Mouse (Mus musculus) limb, embryonic 12.5 days (tissue): ENCODE measurements around the gene Ccdc78. TPM values are rescaled to one million over a fixed set of nuclear protein-coding genes. Genes with fewer than 3 reads are reported as not detected.
"Not testable (repeated sequence)": the region's sequence is repeated elsewhere in the genome, so short reads cannot be mapped to it uniquely, and the experiment has no call there.

Experiments
- ATAC-seq: fragments of 200-750 bp; cut with Nextera tagmentation; 2 replicates; pipeline ENCODE4 v1.8.0; 2017; ENCODE audit warnings: low read depth, moderate TSS enrichment; ENCODE audit not compliant: insufficient number of reproducible peaks, insufficient read depth, low FRiP score, low TSS enrichment
- H3K27ac ChIP-seq: fragments of 300-500 bp; sonication (generic); 2 replicates; pipeline ENCODE4 v1.5.1; 2016; ENCODE audit warnings: mild to moderate bottlenecking, moderate library complexity
- H3K27me3 ChIP-seq: fragments of 300-500 bp; sonication (generic); 2 replicates; pipeline ENCODE4 v1.6.1; 2016; ENCODE audit warnings: mild to moderate bottlenecking, moderate library complexity
- H3K36me3 ChIP-seq: fragments of 300-500 bp; sonication (generic); 2 replicates; pipeline ENCODE4 v1.6.1; 2016; ENCODE audit warnings: mild to moderate bottlenecking, moderate library complexity
- H3K4me1 ChIP-seq: fragments of 300-500 bp; sonication (generic); replicated peaks from 2 replicates; pipeline ENCODE4 v1.6.1; 2016
- H3K4me2 ChIP-seq: fragments of 300-500 bp; sonication (generic); 2 replicates; pipeline ENCODE4 v1.6.1; 2016; ENCODE audit warnings: mild to moderate bottlenecking, moderate library complexity
- H3K4me3 ChIP-seq: fragments of 300-500 bp; sonication (generic); replicated peaks from 2 replicates; pipeline ENCODE4 v1.5.1; 2016; ENCODE audit warnings: mild to moderate bottlenecking
- H3K9ac ChIP-seq: fragments of 300-500 bp; sonication (generic); replicated peaks from 2 replicates; pipeline ENCODE4 v1.6.1; 2016; ENCODE audit warnings: mild to moderate bottlenecking, moderate library complexity
- H3K9me3 ChIP-seq: fragments of 300-500 bp; sonication (generic); 2 replicates; pipeline ENCODE4 v1.6.1; 2016; ENCODE audit warnings: mild to moderate bottlenecking, moderate library complexity
- WGBS: fragments of 180-500 bp; shearing (Covaris S2); methylation state at CpG from one replicate; pipeline ENCODE4 v1.1.7; 2016; 5-methylcytosine and 5-hydroxymethylcytosine counted together
- polyA plus RNA-seq: library from polyadenylated mRNA; unstranded; fragments of >200 nt; fragmentation: Nextera tagmentation; extraction: Ambion mirVana; gene quantifications from 2 replicates; pipeline ENCODE4 v1.2.1, GENCODE M21; 2016

Gene Ccdc78
- polyA plus RNA-seq, 1 experiment from 2014 or later = 0.39 TPM

GRCm38 (mm10) chr17:25796211-25796771, 9.9 kb downstream of the Ccdc78 start:
- 0 out of 2 replicates have a peak, but pooled peaks cover 1% of the 10 kb centered on the region for H3K27me3 ChIP-seq
- peaks cover 44% of the 10 kb centered on the region for H3K4me1 ChIP-seq
- peak overlapping the region; percentile 79 for H3K9ac ChIP-seq
- peak overlapping the region; percentile 84 for H3K4me3 ChIP-seq
- peak; percentile 11; the same call in 1 of the 2 replicates for ATAC-seq
- H3K4me2 ChIP-seq = peak overlapping the region; percentile 99
- WGBS = under 1% methylated on average over 37 of the region's 37 CpGs
- H3K36me3 ChIP-seq = 0 out of 2 replicates have a peak, but pooled peaks cover 10% of the 10 kb centered on the region
- no peaks in the 10 kb centered on the region for H3K9me3 ChIP-seq
- H3K27ac ChIP-seq = peak overlapping the region; percentile 69; the same call in 1 of the 2 replicates

GRCm38 (mm10) chr17:25796951-25797369, 10.6 kb downstream of the Ccdc78 start, which contains the start of gene Metrn:
TSS of gene Metrn (minus strand) at chr17:25797136.
- Histone ChIP-seq H3K4me3 (peak within 1 kb of the TSS; percentile 84), H3K27ac (peak within 1 kb of the TSS; percentile 69), H3K36me3 (0 out of 2 replicates have a peak, but pooled peaks cover 10% of the 10 kb centered on the region), H3K9ac (peak within 1 kb of the TSS; percentile 79), H3K9me3 (no peaks in the 10 kb centered on the region), H3K4me2 (peak within 1 kb of the TSS; percentile 99), H3K4me1 (peaks cover 40% of the 10 kb centered on the region), H3K27me3 (0 out of 2 replicates have a peak, but pooled peaks cover 5% of the 10 kb centered on the region)
- under 1% methylated on average over 35 of the region's 35 CpGs for WGBS
- peak; percentile 78 for ATAC-seq

GRCm38 (mm10) chr17:25801029-25801428, 14.6 kb downstream of the Ccdc78 start:
- no peak overlapping the region for H3K9ac ChIP-seq
- H3K36me3 ChIP-seq = no peaks in the 10 kb centered on the region
- H3K4me3 ChIP-seq = no peak overlapping the region
- H3K27me3 ChIP-seq = peaks cover 28% of the 10 kb centered on the region
- no peak overlapping the region for H3K27ac ChIP-seq
- WGBS = 10% methylated on average over 6 of the region's 6 CpGs
- ATAC-seq = no peak
- no peaks in the 10 kb centered on the region for H3K9me3 ChIP-seq
- no peak overlapping the region for H3K4me2 ChIP-seq
- peaks cover 10% of the 10 kb centered on the region for H3K4me1 ChIP-seq

- no peak overlapping the region for H3K27ac ChIP-seq
These were observed 16.6 kb downstream of the Ccdc78 start for GRCm38 (mm10) chr17:25802825-25803517.

GRCm38 (mm10) chr17:25806507-25806906, 20.1 kb downstream of the Ccdc78 start:
- no peaks in the 10 kb centered on the region for H3K36me3 ChIP-seq
- H3K9ac ChIP-seq = no peak overlapping the region
- peaks cover 8% of the 10 kb centered on the region for H3K4me1 ChIP-seq
- H3K9me3 ChIP-seq = no peaks in the 10 kb centered on the region
- no peak overlapping the region for H3K4me3 ChIP-seq
- no peak for ATAC-seq
- no peak overlapping the region for H3K4me2 ChIP-seq
- H3K27me3 ChIP-seq = peaks cover 75% of the 10 kb centered on the region
- WGBS = 74% methylated on average over 4 of the region's 4 CpGs
- no peak overlapping the region for H3K27ac ChIP-seq

More at GRCm38 (mm10) chr17:25802825-25803517, 16.6 kb downstream of the Ccdc78 start:
- H3K4me3 ChIP-seq = no peak overlapping the region
- H3K4me1 ChIP-seq = no peaks in the 10 kb centered on the region
- ATAC-seq = no peak
- no peak overlapping the region for H3K4me2 ChIP-seq
- no peaks in the 10 kb centered on the region for H3K36me3 ChIP-seq
- peaks cover 43% of the 10 kb centered on the region for H3K27me3 ChIP-seq
- H3K9ac ChIP-seq = no peak overlapping the region
- WGBS = 15% methylated on average over 10 of the region's 10 CpGs
- H3K9me3 ChIP-seq = no peaks in the 10 kb centered on the region

GRCm38 (mm10) chr17:25807452-25807851, 21.1 kb downstream of the Ccdc78 start:
- H3K4me2 ChIP-seq, H3K9me3 ChIP-seq, H3K9ac ChIP-seq, H3K4me3 ChIP-seq, H3K36me3 ChIP-seq, ATAC-seq, H3K4me1 ChIP-seq, H3K27ac ChIP-seq: not testable (repeated sequence)
- WGBS = 47% methylated on average over 2 of the region's 2 CpGs
- H3K27me3 ChIP-seq = peaks cover 79% of the 10 kb centered on the region

GRCm38 (mm10) chr17:25808028-25808427, 21.6 kb downstream of the Ccdc78 start:
- Histone ChIP-seq H3K4me2 (peak overlapping the region; percentile 96), H3K36me3 (no peaks in the 10 kb centered on the region), H3K9me3 (no peaks in the 10 kb centered on the region), H3K4me1 (peaks cover 8% of the 10 kb centered on the region), H3K27ac (no peak overlapping the region), H3K27me3 (peaks cover 79% of the 10 kb centered on the region), H3K4me3 (peak overlapping the region; percentile 71; the same call in 1 of the 2 replicates), H3K9ac (0 out of 2 replicates have a peak overlapping the region, but pooled peaks have one; percentile 66)
- ATAC-seq = no peak
- 42% methylated on average over 5 of the region's 5 CpGs for WGBS

- peaks cover 79% of the 10 kb centered on the region for H3K27me3 ChIP-seq
- under 1% methylated on average over 97 of the region's 100 CpGs for whole genome bisulfite sequencing
- no peaks in the 10 kb centered on the region for H3K36me3 ChIP-seq
- peak within 1 kb of the TSS; percentile 66 for H3K9ac ChIP-seq
- peaks cover 8% of the 10 kb centered on the region for H3K4me1 ChIP-seq
- H3K9me3 ChIP-seq = no peaks in the 10 kb centered on the region
- peak within 1 kb of the TSS; percentile 71 for H3K4me3 ChIP-seq
- peak; percentile 60 for ATAC-seq
- no peak within 1 kb of the TSS for H3K27ac ChIP-seq
- peak within 1 kb of the TSS; percentile 96 for H3K4me2 ChIP-seq
These were observed 22.6 kb downstream of the Ccdc78 start, which contains the start of gene Fbxl16 for GRCm38 (mm10) chr17:25808789-25809605. TSS of gene Fbxl16 (plus strand) at chr17:25809085.

GRCm38 (mm10) chr17:25809606-25810340, 23.4 kb downstream of the Ccdc78 start:
- H3K4me1 ChIP-seq = peaks cover 8% of the 10 kb centered on the region
- no peaks in the 10 kb centered on the region for H3K36me3 ChIP-seq
- H3K27me3 ChIP-seq = peaks cover 81% of the 10 kb centered on the region
- peak overlapping the region; percentile 66 for H3K9ac ChIP-seq
- H3K27ac ChIP-seq = no peak overlapping the region
- no peaks in the 10 kb centered on the region for H3K9me3 ChIP-seq
- peak overlapping the region; percentile 96 for H3K4me2 ChIP-seq
- no peak; the same call in 1 of the 2 replicates for ATAC-seq
- H3K4me3 ChIP-seq = peak overlapping the region; percentile 71
- 12% methylated on average over 25 of the region's 25 CpGs for WGBS

- no peak for ATAC-seq
- H3K4me3 ChIP-seq = no peak overlapping the region
- H3K4me1 ChIP-seq = peaks cover 8% of the 10 kb centered on the region
- no peaks in the 10 kb centered on the region for H3K36me3 ChIP-seq
- no peak overlapping the region for H3K4me2 ChIP-seq
- no peak overlapping the region for H3K27ac ChIP-seq
- H3K9ac ChIP-seq = no peak overlapping the region
- H3K9me3 ChIP-seq = no peaks in the 10 kb centered on the region
- peaks cover 83% of the 10 kb centered on the region for H3K27me3 ChIP-seq
- 72% methylated on average over 4 of the region's 4 CpGs for WGBS
These were observed 24.5 kb downstream of the Ccdc78 start for GRCm38 (mm10) chr17:25810890-25811289.
